Mouse (Mus musculus): ENCODE data around the gene Cyp11a1.

Cyp11a1 gene

DNA sequence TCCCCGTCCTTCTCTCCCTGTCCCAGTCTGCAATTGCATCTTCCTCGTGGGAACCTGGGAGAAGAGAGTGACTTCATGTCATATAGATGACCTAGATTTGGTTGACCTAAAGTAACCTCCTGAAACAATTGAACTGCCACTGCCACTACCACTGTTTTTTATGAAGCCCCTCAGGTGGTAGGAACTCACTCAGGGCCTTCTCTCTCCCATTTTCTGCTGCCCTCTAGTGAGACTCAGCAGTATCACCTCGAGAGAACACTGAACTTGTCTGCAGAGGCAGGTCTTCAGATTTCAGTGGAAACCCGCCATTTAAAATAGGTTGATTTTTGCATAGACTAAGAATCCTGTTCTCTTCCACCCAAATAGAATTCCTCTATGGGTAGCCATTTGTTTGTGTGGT is 10.9 kb upstream of the Cyp11a1 start:
- in situ Hi-C loops (cut with MboI; ENCODE audit: low pct_unique_long_range_greater_than_20kb in 1 of 2, low sequenced_read_pairs in 2 of 2, unreplicated experiment in 1 of 2) = loop anchor here (5.0 to 10.0 kb wide), 3 partner anchors 53 to 133 kb away; partner anchors contain the start of gene Sema7a (in 1 of the 2)

DNA sequence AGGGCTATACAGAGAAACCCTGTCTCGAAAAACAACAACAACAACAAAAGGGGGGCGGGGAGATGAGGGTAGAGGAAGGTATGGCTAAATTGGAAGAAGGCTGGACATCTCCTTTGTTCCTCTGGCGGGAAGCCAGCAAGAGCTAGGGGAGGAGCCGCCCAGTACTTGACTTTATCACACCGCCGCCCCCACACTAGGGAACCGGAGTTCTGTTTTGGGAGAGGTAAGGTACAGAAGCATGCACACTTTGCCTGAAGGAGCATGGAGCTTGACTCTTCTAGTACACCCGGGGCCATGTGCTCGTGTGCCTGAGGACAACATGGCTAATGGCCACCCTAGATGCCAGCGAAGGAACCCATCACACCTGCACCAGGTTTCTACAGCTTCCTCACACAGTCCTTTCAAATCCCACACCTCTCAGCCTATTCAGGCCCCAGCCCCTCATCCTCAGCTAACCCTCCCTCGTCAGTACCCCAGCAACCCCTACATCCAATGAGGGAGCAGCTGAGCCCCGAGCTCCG is 8.6 kb upstream of the Cyp11a1 start:
- in situ Hi-C loops (cut with MboI; ENCODE audit: low pct_unique_long_range_greater_than_20kb in 1 of 2, low sequenced_read_pairs in 2 of 2, unreplicated experiment in 1 of 2) = loop anchor here (5.0 to 10.0 kb wide), 3 partner anchors 55 to 135 kb away; partner anchors contain the start of gene Sema7a (in 1 of the 2)

- in situ Hi-C loops (cut with MboI; ENCODE audit: low pct_unique_long_range_greater_than_20kb in 1 of 2, low sequenced_read_pairs in 2 of 2, unreplicated experiment in 1 of 2) = loop anchor here (5.0 to 10.0 kb wide), 3 partner anchors 56 to 136 kb away; partner anchors contain the start of gene Sema7a (in 1 of the 2)
Observed at GRCm38 (mm10) chr9:57998032-57998659, 8.1 kb upstream of the Cyp11a1 start.

DNA sequence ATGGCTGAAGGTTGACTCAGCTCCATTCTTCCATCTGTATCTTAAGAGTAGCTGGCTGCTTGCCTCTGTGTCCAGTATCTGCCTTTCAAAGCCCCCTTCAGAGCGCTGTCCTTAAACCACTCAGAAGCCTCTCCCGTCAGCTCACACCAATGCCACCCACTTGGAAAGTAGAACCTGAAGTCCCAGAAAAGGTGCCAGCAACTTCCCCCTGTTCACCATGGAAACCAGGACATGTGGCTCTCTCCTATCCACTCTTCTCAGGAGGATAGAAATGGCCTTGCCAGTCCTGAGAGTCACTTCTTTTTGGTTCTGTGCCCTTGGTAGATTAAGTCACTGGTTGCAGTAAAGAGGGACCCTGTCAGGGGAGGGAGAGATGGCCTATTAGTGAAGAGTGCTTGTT is 7.5 kb upstream of the Cyp11a1 start:
- in situ Hi-C loops (cut with MboI; ENCODE audit: low pct_unique_long_range_greater_than_20kb in 1 of 2, low sequenced_read_pairs in 2 of 2, unreplicated experiment in 1 of 2) = loop anchor here (5.0 to 10.0 kb wide), 3 partner anchors 56 to 136 kb away; partner anchors contain the start of gene Sema7a (in 1 of the 2)

DNA sequence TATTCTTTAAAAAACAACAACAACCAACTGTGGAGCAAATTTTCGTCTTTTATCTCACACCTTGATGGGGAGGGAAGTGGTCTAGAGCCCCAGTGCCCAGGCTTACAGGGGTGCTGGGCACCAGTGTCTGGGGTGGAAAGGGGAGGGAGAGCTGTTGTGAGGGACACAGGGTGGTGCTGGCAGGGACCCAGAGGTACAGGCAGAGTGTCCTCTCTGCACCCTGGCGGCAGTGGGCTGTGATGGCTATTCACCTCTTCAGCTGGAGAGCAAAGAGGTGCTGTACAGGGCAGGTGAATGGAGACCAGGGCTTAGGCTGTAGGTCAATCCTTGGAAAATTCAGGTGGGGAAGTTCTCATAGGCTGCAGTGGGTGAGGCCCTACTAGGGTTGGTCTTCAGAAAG is 6.5 kb upstream of the Cyp11a1 start:
- in situ Hi-C loops (cut with MboI; ENCODE audit: low pct_unique_long_range_greater_than_20kb in 1 of 2, low sequenced_read_pairs in 2 of 2, unreplicated experiment in 1 of 2) = loop anchor here (5.0 to 10.0 kb wide), 3 partner anchors 57 to 137 kb away; partner anchors contain the start of gene Sema7a (in 1 of the 2)

GRCm38 (mm10) chr9:58003272-58003671 is 2.9 kb upstream of the Cyp11a1 start:
- in situ Hi-C loops (cut with MboI; ENCODE audit: low pct_unique_long_range_greater_than_20kb in 1 of 2, low sequenced_read_pairs in 2 of 2, unreplicated experiment in 1 of 2) = no loop called here

DNA sequence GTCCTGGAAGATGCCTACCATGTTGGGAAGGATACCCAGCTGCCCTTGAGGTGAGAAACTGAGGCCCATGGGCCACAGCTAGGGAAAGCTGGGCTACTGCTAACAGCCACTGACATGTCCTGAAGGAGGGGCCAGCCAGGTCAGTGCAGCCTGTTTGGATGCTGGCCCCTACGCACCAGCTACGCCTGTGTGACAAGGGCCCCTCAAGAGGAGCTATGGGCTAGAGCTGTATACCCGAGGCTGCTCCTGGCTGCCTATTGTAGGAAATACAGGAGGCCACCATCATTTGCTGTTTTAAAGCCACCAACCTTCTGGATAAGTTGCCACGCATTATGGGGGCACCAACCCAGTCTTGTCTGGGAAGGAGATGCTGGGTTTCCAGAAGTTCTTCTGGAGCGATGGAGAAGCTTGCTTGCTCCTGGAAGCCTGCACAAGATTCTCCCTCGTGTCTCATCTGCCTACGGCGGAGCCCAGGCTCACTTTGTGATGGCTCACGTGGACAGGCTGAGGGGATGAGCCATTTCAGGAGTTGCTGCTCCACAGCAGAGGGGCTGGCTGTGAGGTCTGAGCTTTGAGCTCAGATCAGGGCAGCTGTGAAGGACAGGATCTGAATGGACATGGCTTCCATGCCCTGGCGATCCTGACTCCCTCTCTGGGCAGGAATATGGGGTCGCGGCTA is 2.3 kb downstream of the Cyp11a1 start:
- in situ Hi-C loops (cut with MboI; ENCODE audit: low pct_unique_long_range_greater_than_20kb in 1 of 2, low sequenced_read_pairs in 2 of 2, unreplicated experiment in 1 of 2) = no loop called here

- in situ Hi-C loops (cut with MboI; ENCODE audit: low pct_unique_long_range_greater_than_20kb in 1 of 2, low sequenced_read_pairs in 2 of 2, unreplicated experiment in 1 of 2) = no loop called here
Observed at GRCm38 (mm10) chr9:58009015-58009362, 2.8 kb downstream of the Cyp11a1 start.

- in situ Hi-C loops (cut with MboI; ENCODE audit: low pct_unique_long_range_greater_than_20kb in 1 of 2, low sequenced_read_pairs in 2 of 2, unreplicated experiment in 1 of 2) = no loop called here
Observed at GRCm38 (mm10) chr9:58009588-58009987, 3.4 kb downstream of the Cyp11a1 start.

GRCm38 (mm10) chr9:58011027-58011426 is 4.8 kb downstream of the Cyp11a1 start:
- in situ Hi-C loops (cut with MboI; ENCODE audit: low pct_unique_long_range_greater_than_20kb in 1 of 2, low sequenced_read_pairs in 2 of 2, unreplicated experiment in 1 of 2) = no loop called here

DNA sequence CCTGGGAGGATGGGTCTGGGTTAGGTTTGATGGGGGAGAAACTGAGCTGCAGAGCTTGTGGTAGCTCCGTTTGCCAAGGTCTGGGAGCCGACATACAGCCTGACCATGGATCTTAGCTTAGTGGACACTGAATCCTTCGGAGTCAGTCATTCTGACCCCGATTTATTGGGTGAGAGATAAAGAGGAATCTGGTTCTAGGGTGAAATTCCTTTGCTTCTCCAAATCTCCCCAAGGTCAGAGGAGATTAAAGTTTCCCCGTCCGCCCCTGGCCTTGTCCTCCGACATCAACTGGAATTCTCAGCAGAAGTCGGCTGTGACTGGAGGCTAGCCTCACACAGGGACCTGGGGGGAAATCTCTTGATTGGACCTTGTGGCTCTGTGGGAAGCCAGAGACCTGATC is 5.3 kb downstream of the Cyp11a1 start:
- in situ Hi-C loops (cut with MboI; ENCODE audit: low pct_unique_long_range_greater_than_20kb in 1 of 2, low sequenced_read_pairs in 2 of 2, unreplicated experiment in 1 of 2) = no loop called here

- in situ Hi-C loops (cut with MboI; ENCODE audit: low pct_unique_long_range_greater_than_20kb in 1 of 2, low sequenced_read_pairs in 2 of 2, unreplicated experiment in 1 of 2) = no loop called here
Observed at GRCm38 (mm10) chr9:58012486-58012885, 6.3 kb downstream of the Cyp11a1 start.

DNA sequence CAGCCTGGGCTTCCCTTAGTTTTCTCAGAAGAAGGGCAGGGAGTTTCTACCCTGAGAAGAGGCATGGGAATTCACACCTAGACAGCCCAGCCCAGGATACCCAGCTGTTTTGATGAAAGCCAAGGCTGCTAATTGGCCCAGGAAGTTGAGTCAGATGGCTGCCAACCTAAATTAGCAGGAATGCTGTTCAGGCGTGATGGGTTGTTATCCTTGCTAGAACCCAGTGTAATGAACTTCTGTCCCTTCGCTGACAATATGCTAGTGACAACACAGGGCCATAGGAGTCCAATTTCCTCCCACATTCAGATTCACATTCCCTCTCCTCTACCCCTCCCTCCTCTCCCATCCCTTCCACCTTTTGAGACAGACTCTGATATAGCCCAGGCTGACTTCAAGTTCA is 6.7 kb downstream of the Cyp11a1 start:
- in situ Hi-C loops (cut with MboI; ENCODE audit: low pct_unique_long_range_greater_than_20kb in 1 of 2, low sequenced_read_pairs in 2 of 2, unreplicated experiment in 1 of 2) = no loop called here

- in situ Hi-C loops (cut with MboI; ENCODE audit: low pct_unique_long_range_greater_than_20kb in 1 of 2, low sequenced_read_pairs in 2 of 2, unreplicated experiment in 1 of 2) = no loop called here
Observed at GRCm38 (mm10) chr9:58014393-58015160, 8.4 kb downstream of the Cyp11a1 start.

- in situ Hi-C loops (cut with MboI; ENCODE audit: low pct_unique_long_range_greater_than_20kb in 1 of 2, low sequenced_read_pairs in 2 of 2, unreplicated experiment in 1 of 2) = no loop called here
Observed at GRCm38 (mm10) chr9:58015856-58016255, 9.6 kb downstream of the Cyp11a1 start.

- in situ Hi-C loops (cut with MboI; ENCODE audit: low pct_unique_long_range_greater_than_20kb in 1 of 2, low sequenced_read_pairs in 2 of 2, unreplicated experiment in 1 of 2) = no loop called here
Observed at GRCm38 (mm10) chr9:58016962-58017361, 10.8 kb downstream of the Cyp11a1 start.

DNA sequence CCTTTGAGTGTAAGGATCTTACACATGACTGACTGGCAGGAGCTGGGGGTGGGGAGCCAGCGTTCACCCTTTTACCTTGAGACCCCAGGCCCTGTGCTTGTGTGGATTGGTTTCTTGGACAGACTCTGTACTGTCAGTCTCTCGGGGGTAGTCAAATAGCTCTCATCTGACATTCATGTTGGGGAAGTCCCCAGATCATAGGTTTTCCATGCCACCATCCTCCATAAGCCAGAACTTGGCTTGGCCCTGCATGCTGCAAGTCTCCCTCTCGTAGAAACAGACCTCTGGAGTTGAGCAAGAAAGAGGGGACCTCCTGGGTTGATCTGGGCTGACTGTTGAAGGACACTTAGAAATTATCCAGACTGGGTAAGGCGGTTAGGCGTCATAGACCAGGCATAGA is 12.2 kb downstream of the Cyp11a1 start:
- in situ Hi-C loops (cut with MboI; ENCODE audit: low pct_unique_long_range_greater_than_20kb in 1 of 2, low sequenced_read_pairs in 2 of 2, unreplicated experiment in 1 of 2) = no loop called here

- in situ Hi-C loops (cut with MboI; ENCODE audit: low pct_unique_long_range_greater_than_20kb in 1 of 2, low sequenced_read_pairs in 2 of 2, unreplicated experiment in 1 of 2) = no loop called here
Observed at GRCm38 (mm10) chr9:58025995-58026394, 19.8 kb downstream of the Cyp11a1 start.

All from mouse embryonic stem cell (cell line).